Mouse (Mus musculus): ENCODE measurements around the gene B3galt1.

Gene B3galt1

GRCm38 (mm10) chr2:67730771-67731170, 165.1 kb downstream of the B3galt1 start:
- no peak for DNase-seq (ENCODE audit: low read depth, low spot score)

- DNase-seq (ENCODE audit: low read depth, low spot score): no peak
Observed at GRCm38 (mm10) chr2:67751585-67751984, 185.9 kb downstream of the B3galt1 start.

GRCm38 (mm10) chr2:67756507-67756906, 190.8 kb downstream of the B3galt1 start:
- no peak for DNase-seq (ENCODE audit: low read depth, low spot score)

- DNase-seq (ENCODE audit: low read depth, low spot score): no peak
Observed at GRCm38 (mm10) chr2:67787536-67787935, 221.9 kb downstream of the B3galt1 start.

GRCm38 (mm10) chr2:67797561-67797960, 231.9 kb downstream of the B3galt1 start:
- no peak for DNase-seq (ENCODE audit: low read depth, low spot score)

GRCm38 (mm10) chr2:67799981-67800380, 234.3 kb downstream of the B3galt1 start:
- DNase-seq (ENCODE audit: low read depth, low spot score): no peak

- DNase-seq (ENCODE audit: low read depth, low spot score): no peak
Observed at GRCm38 (mm10) chr2:67816149-67816548, 250.5 kb downstream of the B3galt1 start.

GRCm38 (mm10) chr2:67818014-67818413, 252.3 kb downstream of the B3galt1 start:
- no peak for DNase-seq (ENCODE audit: low read depth, low spot score)

GRCm38 (mm10) chr2:67822360-67822759, 256.7 kb downstream of the B3galt1 start:
- DNase-seq (ENCODE audit: low read depth, low spot score): no peak

- no peak for DNase-seq (ENCODE audit: low read depth, low spot score)
Observed at GRCm38 (mm10) chr2:67827697-67828096, 262.0 kb downstream of the B3galt1 start.

GRCm38 (mm10) chr2:67829055-67829915, 263.6 kb downstream of the B3galt1 start:
- DNase-seq (ENCODE audit: low read depth, low spot score): no peak

GRCm38 (mm10) chr2:67847806-67848205, 282.1 kb downstream of the B3galt1 start:
- DNase-seq (ENCODE audit: low read depth, low spot score): no peak

GRCm38 (mm10) chr2:67850725-67851124, 285.1 kb downstream of the B3galt1 start:
- no peak for DNase-seq (ENCODE audit: low read depth, low spot score)

GRCm38 (mm10) chr2:67858340-67858739, 292.7 kb downstream of the B3galt1 start:
- no peak for DNase-seq (ENCODE audit: low read depth, low spot score)

GRCm38 (mm10) chr2:67859004-67859403, 293.3 kb downstream of the B3galt1 start:
- DNase-seq (ENCODE audit: low read depth, low spot score): no peak

- DNase-seq (ENCODE audit: low read depth, low spot score): no peak
Observed at GRCm38 (mm10) chr2:67873368-67873767, 307.7 kb downstream of the B3galt1 start.

GRCm38 (mm10) chr2:67879836-67880235, 314.2 kb downstream of the B3galt1 start:
- DNase-seq (ENCODE audit: low read depth, low spot score): no peak

GRCm38 (mm10) chr2:67881713-67882281, 316.1 kb downstream of the B3galt1 start:
- no peak for DNase-seq (ENCODE audit: low read depth, low spot score)

GRCm38 (mm10) chr2:67897956-67898689, 332.5 kb downstream of the B3galt1 start:
- no peak for DNase-seq (ENCODE audit: low read depth, low spot score)

GRCm38 (mm10) chr2:67901574-67901973, 335.9 kb downstream of the B3galt1 start:
- DNase-seq (ENCODE audit: low read depth, low spot score): no peak

GRCm38 (mm10) chr2:67902651-67903292, 337.1 kb downstream of the B3galt1 start:
- DNase-seq (ENCODE audit: low read depth, low spot score): no peak

- DNase-seq (ENCODE audit: low read depth, low spot score): no peak
Observed at GRCm38 (mm10) chr2:67903769-67904168, 338.1 kb downstream of the B3galt1 start.

Measured in ZHBTc4 (cell line).